Mouse (Mus musculus): ENCODE results near the gene Sox5. TPM values are rescaled to one million over a fixed set of nuclear protein-coding genes. Genes with fewer than 3 reads are reported as not detected.

Sox5 gene
- polyA plus RNA-seq, 1 experiment from 2014 or later: 14.1 TPM

GRCm38 (mm10) chr6:144166651-144167050, 615.1 kb downstream of the Sox5 start:
- Histone ChIP-seq H3K36me3 (no peaks in the 10 kb centered on the region), H3K27ac (no peak overlapping the region), H3K4me1 (peaks cover 19% of the 10 kb centered on the region), H3K9me3 (replicated peaks) (no peaks in the 10 kb centered on the region), H3K9ac (no peak overlapping the region), H3K4me3 (replicated peaks) (no peak overlapping the region), H3K4me2 (no peak overlapping the region), H3K27me3 (no peaks in the 10 kb centered on the region)
- no peak for ATAC-seq (replicated peaks; ENCODE audit: low FRiP score)
- WGBS: 81% methylated on average over 8 of the region's 8 CpGs

GRCm38 (mm10) chr6:144166104-144166503, 615.7 kb downstream of the Sox5 start:
- Histone ChIP-seq H3K9me3 (replicated peaks) (no peaks in the 10 kb centered on the region), H3K4me2 (no peak overlapping the region), H3K4me3 (replicated peaks) (no peak overlapping the region), H3K27ac (no peak overlapping the region), H3K36me3 (no peaks in the 10 kb centered on the region), H3K9ac (no peak overlapping the region), H3K4me1 (peaks cover 19% of the 10 kb centered on the region), H3K27me3 (no peaks in the 10 kb centered on the region)
- WGBS: 37% methylated on average over 8 of the region's 8 CpGs
- ATAC-seq (replicated peaks; ENCODE audit: low FRiP score): no peak

GRCm38 (mm10) chr6:144163501-144163900, 618.3 kb downstream of the Sox5 start:
- no peak overlapping the region for H3K27ac ChIP-seq
- H3K4me1 ChIP-seq: peaks cover 10% of the 10 kb centered on the region
- H3K4me2 ChIP-seq: no peak overlapping the region
- no peaks in the 10 kb centered on the region for H3K27me3 ChIP-seq
- no peak for ATAC-seq (replicated peaks; ENCODE audit: low FRiP score)
- no peaks in the 10 kb centered on the region for H3K9me3 ChIP-seq (replicated peaks)
- 85% methylated on average over 9 of the region's 9 CpGs for WGBS
- H3K4me3 ChIP-seq (replicated peaks): no peak overlapping the region
- no peak overlapping the region for H3K9ac ChIP-seq
- H3K36me3 ChIP-seq: no peaks in the 10 kb centered on the region

GRCm38 (mm10) chr6:144158637-144159036, 623.1 kb downstream of the Sox5 start:
- H3K4me2 ChIP-seq: no peak overlapping the region
- no peak overlapping the region for H3K27ac ChIP-seq
- H3K9me3 ChIP-seq (replicated peaks): no peaks in the 10 kb centered on the region
- H3K27me3 ChIP-seq: no peaks in the 10 kb centered on the region
- no peak overlapping the region for H3K9ac ChIP-seq
- ATAC-seq (replicated peaks; ENCODE audit: low FRiP score): no peak
- WGBS: 93% methylated on average over 12 of the region's 12 CpGs
- H3K4me3 ChIP-seq (replicated peaks): no peak overlapping the region
- H3K36me3 ChIP-seq: no peaks in the 10 kb centered on the region
- H3K4me1 ChIP-seq: no peaks in the 10 kb centered on the region

GRCm38 (mm10) chr6:144154892-144155424, 626.8 kb downstream of the Sox5 start:
- Histone ChIP-seq H3K36me3 (no peaks in the 10 kb centered on the region), H3K4me3 (replicated peaks) (no peak overlapping the region), H3K27ac (no peak overlapping the region), H3K9ac (no peak overlapping the region), H3K4me2 (no peak overlapping the region), H3K9me3 (replicated peaks) (no peaks in the 10 kb centered on the region), H3K4me1 (no peaks in the 10 kb centered on the region), H3K27me3 (no peaks in the 10 kb centered on the region)
- ATAC-seq (replicated peaks; ENCODE audit: low FRiP score): no peak
- 74% methylated on average over 9 of the region's 9 CpGs for WGBS

GRCm38 (mm10) chr6:144151957-144152356, 629.8 kb downstream of the Sox5 start:
- WGBS: 40% methylated on average over 3 of the region's 3 CpGs
- H3K9ac ChIP-seq: no peak overlapping the region
- no peaks in the 10 kb centered on the region for H3K4me1 ChIP-seq
- no peaks in the 10 kb centered on the region for H3K9me3 ChIP-seq (replicated peaks)
- H3K4me3 ChIP-seq (replicated peaks): no peak overlapping the region
- H3K27ac ChIP-seq: no peak overlapping the region
- no peak for ATAC-seq (replicated peaks; ENCODE audit: low FRiP score)
- no peaks in the 10 kb centered on the region for H3K27me3 ChIP-seq
- no peaks in the 10 kb centered on the region for H3K36me3 ChIP-seq
- no peak overlapping the region for H3K4me2 ChIP-seq

GRCm38 (mm10) chr6:144151075-144151474, 630.7 kb downstream of the Sox5 start:
- H3K4me1 ChIP-seq: no peaks in the 10 kb centered on the region
- ATAC-seq (replicated peaks; ENCODE audit: low FRiP score): no peak
- H3K4me2 ChIP-seq: no peak overlapping the region
- H3K36me3 ChIP-seq: no peaks in the 10 kb centered on the region
- H3K9me3 ChIP-seq (replicated peaks): no peaks in the 10 kb centered on the region
- no peak overlapping the region for H3K4me3 ChIP-seq (replicated peaks)
- no peak overlapping the region for H3K9ac ChIP-seq
- no peaks in the 10 kb centered on the region for H3K27me3 ChIP-seq
- WGBS: 67% methylated on average over 10 of the region's 10 CpGs
- H3K27ac ChIP-seq: no peak overlapping the region

- Histone ChIP-seq H3K27me3 (no peaks in the 10 kb centered on the region), H3K36me3 (no peaks in the 10 kb centered on the region), H3K27ac (no peak overlapping the region), H3K9me3 (replicated peaks) (no peaks in the 10 kb centered on the region), H3K9ac (no peak overlapping the region), H3K4me1 (no peaks in the 10 kb centered on the region), H3K4me3 (replicated peaks) (no peak overlapping the region), H3K4me2 (no peak overlapping the region)
- WGBS: 84% methylated on average over 5 of the region's 5 CpGs
- no peak for ATAC-seq (replicated peaks; ENCODE audit: low FRiP score)
Measured at GRCm38 (mm10) chr6:144137397-144137796, 644.4 kb downstream of the Sox5 start.

GRCm38 (mm10) chr6:144136894-144137293, 644.9 kb downstream of the Sox5 start:
- Histone ChIP-seq H3K4me1 (no peaks in the 10 kb centered on the region), H3K4me2 (no peak overlapping the region), H3K4me3 (replicated peaks) (no peak overlapping the region), H3K27ac (no peak overlapping the region), H3K9me3 (replicated peaks) (no peaks in the 10 kb centered on the region), H3K27me3 (no peaks in the 10 kb centered on the region), H3K9ac (no peak overlapping the region), H3K36me3 (no peaks in the 10 kb centered on the region)
- ATAC-seq (replicated peaks; ENCODE audit: low FRiP score): no peak
- 92% methylated on average over 4 of the region's 4 CpGs for WGBS

GRCm38 (mm10) chr6:144129927-144130326, 651.9 kb downstream of the Sox5 start:
- H3K27me3 ChIP-seq: no peaks in the 10 kb centered on the region
- 94% methylated on average over 12 of the region's 12 CpGs for WGBS

GRCm38 (mm10) chr6:144119961-144120360, 661.8 kb downstream of the Sox5 start:
- Histone ChIP-seq H3K4me3 (replicated peaks) (no peak overlapping the region), H3K27ac (no peak overlapping the region), H3K36me3 (no peaks in the 10 kb centered on the region), H3K9me3 (replicated peaks) (no peaks in the 10 kb centered on the region), H3K4me1 (no peaks in the 10 kb centered on the region), H3K4me2 (no peak overlapping the region), H3K27me3 (no peaks in the 10 kb centered on the region), H3K9ac (no peak overlapping the region)
- no peak for ATAC-seq (replicated peaks; ENCODE audit: low FRiP score)
- 77% methylated on average over 1 of the region's 1 CpGs for WGBS

More at GRCm38 (mm10) chr6:144129927-144130326, 651.9 kb downstream of the Sox5 start:
- Histone ChIP-seq H3K27ac (no peak overlapping the region), H3K9me3 (replicated peaks) (no peaks in the 10 kb centered on the region), H3K4me1 (no peaks in the 10 kb centered on the region), H3K9ac (no peak overlapping the region), H3K4me3 (replicated peaks) (no peak overlapping the region), H3K4me2 (no peak overlapping the region), H3K36me3 (no peaks in the 10 kb centered on the region)
- no peak for ATAC-seq (replicated peaks; ENCODE audit: low FRiP score)

GRCm38 (mm10) chr6:144116646-144117045, 665.1 kb downstream of the Sox5 start:
- 71% methylated on average over 6 of the region's 6 CpGs for WGBS
- no peak overlapping the region for H3K27ac ChIP-seq
- no peak for ATAC-seq (replicated peaks; ENCODE audit: low FRiP score)

GRCm38 (mm10) chr6:144111561-144111960, 670.2 kb downstream of the Sox5 start:
- H3K27ac ChIP-seq: no peak overlapping the region
- no peaks in the 10 kb centered on the region for H3K9me3 ChIP-seq (replicated peaks)
- no peaks in the 10 kb centered on the region for H3K4me1 ChIP-seq
- H3K36me3 ChIP-seq: no peaks in the 10 kb centered on the region
- no peak overlapping the region for H3K4me3 ChIP-seq (replicated peaks)
- no peak for ATAC-seq (replicated peaks; ENCODE audit: low FRiP score)
- H3K27me3 ChIP-seq: no peaks in the 10 kb centered on the region
- 91% methylated on average over 6 of the region's 6 CpGs for WGBS
- H3K9ac ChIP-seq: no peak overlapping the region
- no peak overlapping the region for H3K4me2 ChIP-seq

More at GRCm38 (mm10) chr6:144116646-144117045, 665.1 kb downstream of the Sox5 start:
- Histone ChIP-seq H3K9me3 (replicated peaks) (no peaks in the 10 kb centered on the region), H3K4me1 (no peaks in the 10 kb centered on the region), H3K4me3 (replicated peaks) (no peak overlapping the region), H3K9ac (no peak overlapping the region), H3K4me2 (no peak overlapping the region), H3K36me3 (no peaks in the 10 kb centered on the region), H3K27me3 (no peaks in the 10 kb centered on the region)

Data from kidney, embryonic 15.5 days (tissue).